Mouse (Mus musculus) bone marrow, adult 2 months (tissue): ENCODE measurements around the gene 9530068E07Rik. TPM values are rescaled to one million over a fixed set of nuclear protein-coding genes. Genes with fewer than 3 reads are reported as not detected.

ENCODE experiments used
- H3K27ac ChIP-seq: fragments of 200-500 bp; 2 replicates; pipeline ENCODE4 v1.5.1; 2012; ENCODE audit warnings: low read depth, mild to moderate bottlenecking, control low read depth, inconsistent platforms, low read length; ENCODE audit not compliant: control insufficient read depth, poor library complexity, insufficient read depth
- H3K4me1 ChIP-seq: fragments of 200-500 bp; 2 replicates; pipeline ENCODE4 v1.6.1; 2011; ENCODE audit warnings: low read length; ENCODE audit not compliant: control insufficient read depth, insufficient read depth
- H3K4me3 ChIP-seq: fragments of 200-500 bp; replicated peaks from 2 replicates; pipeline ENCODE3; 2011; ENCODE audit warnings: mild to moderate bottlenecking, low read depth, low read length, control low read depth; ENCODE audit not compliant: control insufficient read depth
- CTCF ChIP-seq: fragments of 200-500 bp; IDR thresholded peaks from 2 replicates; pipeline ENCODE4 v1.5.1; 2011; ENCODE audit warnings: low read length, control low read depth; ENCODE audit not compliant: control insufficient read depth, insufficient read depth
- POLR2A ChIP-seq: fragments of 200-500 bp; IDR thresholded peaks from 2 replicates; pipeline ENCODE4 v1.6.1; 2011; ENCODE audit warnings: low read depth, mild to moderate bottlenecking, control low read depth, low read length, borderline replicate concordance; ENCODE audit not compliant: control insufficient read depth
- WGBS: fragments of 180-500 bp; shearing (Covaris S2); methylation state at CpG from one replicate; pipeline ENCODE4 v1.1.7; 2018; 5-methylcytosine and 5-hydroxymethylcytosine counted together
- polyA plus RNA-seq: library from polyadenylated mRNA; stranded (reverse); fragments of >200 nt; gene quantifications from 2 replicates; pipeline ENCODE4 v1.2.4, GENCODE M21; 2011; ENCODE audit warnings: low replicate concordance; ENCODE audit not compliant: missing spikeins, insufficient read depth, insufficient read length

9530068E07Rik gene
- polyA plus RNA-seq, 1 experiment: 29.2 TPM

DNA sequence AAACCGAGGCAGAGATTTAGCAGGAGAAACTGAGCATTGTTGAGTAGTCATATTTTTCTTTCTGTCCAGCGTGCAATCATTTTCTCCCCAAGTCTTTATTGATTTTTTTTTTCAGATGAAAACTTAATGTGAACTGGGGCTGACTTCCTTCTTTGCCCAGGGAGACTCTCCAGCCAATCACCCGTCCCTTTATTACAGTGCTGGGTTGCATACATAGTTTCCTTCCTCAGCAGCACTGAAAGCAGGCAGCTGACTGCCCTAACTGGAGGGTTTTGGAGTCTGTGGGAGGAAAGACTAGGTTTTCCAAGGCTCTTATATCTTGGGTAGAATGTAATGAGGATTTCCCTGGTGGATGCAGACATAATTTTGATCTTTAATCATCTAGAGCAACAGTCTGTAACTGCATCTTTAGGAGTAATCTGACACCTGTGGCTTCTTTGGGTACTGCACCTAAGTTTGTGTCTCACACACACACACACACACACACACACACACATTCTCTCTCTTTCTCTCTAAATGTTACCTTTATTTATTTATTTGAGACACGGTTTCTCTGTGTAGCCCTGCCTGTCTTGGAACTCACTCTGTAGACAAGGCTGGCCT lies 1.3 kb downstream of the 9530068E07Rik start:
- Histone ChIP-seq H3K4me1 (peaks cover 1% of the 10 kb centered on the region), H3K27ac (peak overlapping the region; percentile 81; the same call in 1 of the 2 replicates), H3K4me3 (peak overlapping the region; percentile 88)
- WGBS: 61% methylated on average over 4 of the region's 4 CpGs
- TF ChIP-seq POLR2A (no peak), CTCF (no peak)

DNA sequence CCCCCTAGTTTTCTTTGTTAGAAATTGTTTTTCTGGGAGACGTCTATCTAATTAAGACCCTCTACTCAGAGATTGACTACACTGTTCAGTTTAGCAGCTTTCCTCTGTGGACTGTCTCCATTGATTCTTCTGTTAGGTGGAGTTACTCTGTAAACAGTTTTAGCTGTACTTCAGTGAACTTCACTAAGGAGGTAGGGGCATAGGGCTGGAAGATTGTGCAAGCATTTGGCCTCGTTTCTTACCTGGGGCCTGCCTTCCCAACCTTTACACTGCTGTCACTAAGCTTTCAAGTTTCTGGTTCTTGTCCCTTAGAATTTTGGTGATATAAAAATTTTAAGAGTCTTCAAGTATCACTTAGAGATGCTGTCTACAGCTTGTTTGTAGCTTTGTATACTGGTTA lies 5.2 kb downstream of the 9530068E07Rik start:
- TF ChIP-seq POLR2A (no peak), CTCF (no peak)
- 60% methylated on average over 2 of the region's 2 CpGs for WGBS
- no peak overlapping the region for H3K27ac ChIP-seq
- peaks cover 1% of the 10 kb centered on the region for H3K4me1 ChIP-seq
- no peak overlapping the region for H3K4me3 ChIP-seq

DNA sequence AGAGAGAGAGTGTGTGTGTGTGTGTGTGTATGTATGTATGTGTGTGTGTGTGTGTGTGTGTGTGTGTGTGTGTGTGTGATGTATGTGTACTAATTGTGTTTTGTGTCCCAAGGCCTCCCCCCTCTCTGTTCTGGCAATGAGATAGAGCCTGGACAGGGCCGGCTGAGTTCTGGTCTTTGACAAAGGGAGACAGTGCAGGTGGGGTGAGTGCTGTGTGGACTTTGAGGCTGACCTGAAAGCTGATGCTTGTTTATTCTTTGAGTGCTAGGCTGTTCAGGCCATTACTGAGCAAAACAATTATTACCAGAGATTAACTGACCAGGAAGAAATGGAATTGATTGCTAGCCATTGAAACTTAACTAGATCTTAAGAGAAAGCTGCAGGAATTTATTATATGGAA lies 6.3 kb downstream of the 9530068E07Rik start:
- Histone ChIP-seq H3K4me1 (peaks cover 1% of the 10 kb centered on the region), H3K4me3 (no peak overlapping the region), H3K27ac (no peak overlapping the region)
- 84% methylated on average over 1 of the region's 1 CpGs for WGBS
- no peak for TF ChIP-seq POLR2A
- TF ChIP-seq CTCF: no peak

DNA sequence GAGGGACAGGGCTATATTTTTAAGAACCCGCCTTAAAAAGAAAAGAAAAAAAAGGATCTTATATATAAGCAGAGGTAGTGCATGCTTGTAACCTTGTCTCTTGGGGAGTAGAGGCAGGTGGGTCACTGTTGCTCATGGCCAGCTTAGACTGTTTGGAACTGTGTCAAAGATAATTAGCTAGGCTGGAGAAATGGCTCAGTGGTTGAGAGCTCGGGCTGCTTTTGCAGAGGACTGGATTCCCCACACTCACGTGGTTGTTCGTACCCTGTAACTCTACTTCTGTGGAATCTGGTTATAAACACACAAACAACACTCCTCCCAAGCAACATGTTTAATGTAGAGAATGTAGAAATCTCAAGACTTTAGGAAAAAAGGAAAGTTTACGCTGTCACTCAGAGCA lies 8.0 kb downstream of the 9530068E07Rik start:
- no peak overlapping the region for H3K4me3 ChIP-seq
- H3K4me1 ChIP-seq: no peaks in the 10 kb centered on the region; the same call in 1 of the 2 replicates
- no peak overlapping the region for H3K27ac ChIP-seq
- TF ChIP-seq CTCF (no peak), POLR2A (no peak)
- WGBS: 92% methylated on average over 5 of the region's 5 CpGs

DNA sequence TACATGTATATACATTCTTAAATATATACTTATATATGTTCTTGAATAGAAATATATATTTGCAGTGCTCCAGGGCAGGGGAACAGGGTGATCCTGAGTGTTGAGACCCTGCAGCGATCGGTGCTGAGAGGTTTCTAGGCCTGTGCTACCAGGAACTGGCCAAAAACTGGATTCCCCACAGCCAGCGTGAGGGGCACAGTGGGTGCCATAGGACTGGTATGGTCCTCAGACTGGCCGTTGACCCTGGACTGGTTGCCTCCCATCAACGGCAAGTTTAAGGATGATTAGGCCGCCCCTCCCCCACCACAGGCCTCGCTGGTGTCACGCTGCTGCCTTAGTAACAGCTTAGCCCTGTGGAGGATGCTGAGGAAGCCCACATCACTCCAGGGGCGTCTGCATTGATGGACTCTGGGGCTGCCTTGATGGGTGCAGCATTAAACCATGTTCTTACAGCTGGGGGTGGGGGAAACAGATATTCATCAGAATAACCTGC lies 9.0 kb downstream of the 9530068E07Rik start:
- H3K27ac ChIP-seq: no peak overlapping the region
- TF ChIP-seq POLR2A (no peak), CTCF (no peak)
- no peaks in the 10 kb centered on the region for H3K4me1 ChIP-seq
- H3K4me3 ChIP-seq: no peak overlapping the region
- WGBS: 82% methylated on average over 9 of the region's 9 CpGs

DNA sequence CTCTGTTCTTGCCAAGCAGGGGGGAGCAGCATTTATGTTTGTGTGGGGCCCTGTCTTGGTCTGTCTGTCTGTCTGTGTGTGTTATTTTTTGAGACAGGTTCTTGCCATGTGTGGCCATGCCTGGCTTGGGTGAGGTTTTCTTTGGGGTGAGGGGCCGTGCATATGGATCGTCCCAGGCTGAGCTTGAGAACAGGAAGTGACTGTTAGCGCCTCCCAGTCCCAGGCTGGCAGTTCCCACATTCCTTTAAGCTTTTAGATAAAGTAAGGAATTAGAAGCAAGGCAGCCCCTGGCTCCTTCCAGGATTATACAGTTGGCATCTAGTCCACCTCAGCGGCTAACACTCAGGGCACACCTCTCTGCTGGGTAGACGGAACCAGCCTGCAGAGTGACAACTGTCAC lies 13.1 kb downstream of the 9530068E07Rik start:
- TF ChIP-seq POLR2A: no peak
- TF ChIP-seq CTCF: no peak
- 76% methylated on average over 5 of the region's 5 CpGs for WGBS
- Histone ChIP-seq H3K4me3 (no peak overlapping the region), H3K4me1 (no peaks in the 10 kb centered on the region), H3K27ac (no peak overlapping the region)

DNA sequence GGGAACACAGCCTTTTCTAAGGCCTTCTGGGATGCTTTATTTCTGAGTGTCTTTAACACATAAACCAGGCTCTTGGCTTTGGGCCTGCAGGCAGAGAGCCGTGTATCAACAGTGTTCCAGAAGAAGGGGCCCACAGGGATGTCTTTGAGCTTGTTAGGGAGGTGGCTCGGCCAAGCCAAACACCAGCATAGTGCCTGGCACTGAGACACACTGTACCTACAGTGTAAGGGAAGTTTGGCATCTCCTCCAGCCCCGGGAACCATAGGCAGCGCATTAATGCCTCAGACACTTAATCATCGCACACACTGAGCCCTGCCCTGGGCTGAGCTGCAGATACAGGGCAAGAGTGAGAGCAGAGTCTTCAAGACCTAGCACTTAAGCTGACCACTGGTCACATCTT lies 22.1 kb downstream of the 9530068E07Rik start:
- TF ChIP-seq CTCF (no peak), POLR2A (no peak)
- Histone ChIP-seq H3K4me1 (no peaks in the 10 kb centered on the region), H3K27ac (no peak overlapping the region), H3K4me3 (no peak overlapping the region)
- WGBS: 84% methylated on average over 5 of the region's 5 CpGs

DNA sequence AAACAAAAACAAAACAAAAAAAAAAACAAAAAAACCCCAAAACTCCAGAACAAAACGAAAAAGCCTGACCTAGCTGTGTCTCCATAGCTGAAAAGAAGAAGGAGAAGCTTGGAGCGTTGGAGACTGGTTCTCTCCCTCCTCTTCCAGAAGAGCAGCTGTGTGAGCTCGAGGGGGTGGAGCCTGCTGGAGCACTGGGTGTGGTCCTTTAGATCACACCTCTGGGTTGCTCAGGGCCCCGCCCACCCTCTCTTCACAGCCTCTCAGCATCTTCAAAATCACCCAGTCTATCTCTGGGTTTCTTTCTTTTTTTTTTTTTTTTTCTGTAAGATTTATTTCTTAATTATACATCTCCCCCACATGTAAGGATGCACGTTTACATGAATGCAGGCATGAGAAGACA lies 23.0 kb downstream of the 9530068E07Rik start:
- H3K4me3 ChIP-seq: no peak overlapping the region
- no peaks in the 10 kb centered on the region for H3K4me1 ChIP-seq
- H3K27ac ChIP-seq: no peak overlapping the region
- WGBS: 48% methylated on average over 5 of the region's 5 CpGs
- TF ChIP-seq POLR2A: no peak
- no peak for TF ChIP-seq CTCF

DNA sequence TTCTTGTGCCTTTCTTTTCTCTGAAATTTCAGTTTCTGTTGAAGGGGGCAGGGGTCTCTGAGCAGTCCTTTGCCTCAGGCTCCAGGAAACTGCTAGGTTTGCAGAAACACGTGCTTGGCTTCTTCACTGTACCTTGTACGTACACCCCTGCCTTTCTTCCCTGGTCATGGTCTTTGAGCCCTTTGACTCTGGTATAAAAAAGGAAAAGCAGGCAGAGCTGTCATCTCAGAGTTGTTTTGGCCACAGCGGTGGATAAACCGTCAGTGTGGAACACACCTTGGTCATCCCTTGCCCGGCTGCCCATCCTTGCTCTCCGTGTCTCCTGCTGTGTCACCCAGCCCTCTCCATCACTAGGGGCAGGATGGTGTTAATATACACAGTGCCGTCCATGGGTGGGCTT lies 23.6 kb downstream of the 9530068E07Rik start:
- TF ChIP-seq CTCF (no peak), POLR2A (no peak)
- no peak overlapping the region for H3K4me3 ChIP-seq
- no peak overlapping the region for H3K27ac ChIP-seq
- WGBS: 75% methylated on average over 7 of the region's 7 CpGs
- no peaks in the 10 kb centered on the region for H3K4me1 ChIP-seq
